Mouse (Mus musculus) ZHBTc4 (cell line): Measurements from ENCODE around the gene Nos3.

Experiments used
- DNase-seq: peaks from one replicate; pipeline ENCODE4 v3.0.0-alpha.2; 2011; ENCODE audit warnings: low read depth, low spot score

The Nos3 gene

DNA sequence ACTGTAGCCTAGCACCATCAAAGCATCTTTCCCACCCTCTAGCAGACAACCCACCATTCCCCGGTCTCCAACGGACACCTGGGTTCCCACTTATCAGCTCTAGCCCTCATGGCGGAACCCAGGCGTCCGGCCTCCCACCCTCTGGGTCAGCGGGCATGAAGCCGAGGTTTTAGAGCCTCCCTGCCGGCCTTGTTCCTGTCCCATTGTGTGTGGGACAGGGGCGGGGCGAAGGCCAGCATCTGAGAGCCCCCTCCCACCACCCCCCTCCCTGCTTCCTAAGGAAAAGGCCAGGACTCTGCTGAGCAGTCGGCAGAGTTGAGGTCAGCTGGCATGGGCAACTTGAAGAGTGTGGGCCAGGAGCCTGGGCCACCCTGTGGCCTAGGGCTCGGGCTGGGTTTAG lies at the start of gene Nos3:
Gene Nos3, plus strand, starts transcription at position 303 of the 400 bp plus-strand sequence.
- DNase-seq: peak; percentile 32

- peak; percentile 73 for DNase-seq
Measured at GRCm38 (mm10) chr5:24319776-24320466, 44.7 kb upstream of the Nos3 start.

DNA sequence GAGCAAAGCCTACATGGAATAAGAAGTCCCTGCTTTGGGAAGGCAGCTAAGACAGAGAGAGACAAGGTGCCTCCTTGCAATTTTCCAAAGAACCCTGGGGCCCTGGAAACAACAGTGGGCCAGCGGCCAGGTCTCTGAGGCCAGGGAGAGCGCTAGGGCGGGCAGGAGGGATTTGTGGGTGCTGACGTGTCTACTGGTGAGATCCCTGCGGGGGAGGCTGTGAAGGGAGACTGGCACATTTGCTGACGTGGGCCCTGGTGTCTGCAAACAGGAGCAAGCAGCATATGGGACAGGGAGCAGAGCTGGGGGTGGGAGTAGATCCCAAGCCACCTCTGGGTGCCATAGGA lies 44.2 kb upstream of the Nos3 start:
- no peak for DNase-seq

DNA sequence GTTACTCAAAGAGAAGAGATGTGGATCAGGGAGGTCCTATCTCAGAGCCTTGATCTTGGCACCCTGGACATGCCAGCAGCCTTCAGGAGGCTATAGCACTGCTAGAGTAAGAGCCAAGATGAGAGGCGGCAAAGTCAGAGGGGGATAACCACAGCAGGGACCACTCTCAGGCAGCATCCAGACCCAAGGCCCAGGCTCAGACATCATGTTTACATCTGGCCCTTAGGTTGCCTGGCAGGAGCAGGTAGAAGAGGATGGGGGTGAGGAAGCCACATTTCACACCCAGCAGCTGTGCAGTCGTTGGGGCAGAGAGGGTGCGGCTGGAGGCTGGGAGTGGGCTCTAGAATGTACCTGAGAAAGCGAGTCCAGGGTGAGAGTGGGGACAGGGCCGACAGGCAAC lies 43.7 kb upstream of the Nos3 start:
- DNase-seq: no peak

GRCm38 (mm10) chr5:24321711-24322682 lies 42.6 kb upstream of the Nos3 start:
- DNase-seq: peak; percentile 29

- DNase-seq: peak; percentile 89
Measured at GRCm38 (mm10) chr5:24325251-24325650, 39.4 kb upstream of the Nos3 start.

DNA sequence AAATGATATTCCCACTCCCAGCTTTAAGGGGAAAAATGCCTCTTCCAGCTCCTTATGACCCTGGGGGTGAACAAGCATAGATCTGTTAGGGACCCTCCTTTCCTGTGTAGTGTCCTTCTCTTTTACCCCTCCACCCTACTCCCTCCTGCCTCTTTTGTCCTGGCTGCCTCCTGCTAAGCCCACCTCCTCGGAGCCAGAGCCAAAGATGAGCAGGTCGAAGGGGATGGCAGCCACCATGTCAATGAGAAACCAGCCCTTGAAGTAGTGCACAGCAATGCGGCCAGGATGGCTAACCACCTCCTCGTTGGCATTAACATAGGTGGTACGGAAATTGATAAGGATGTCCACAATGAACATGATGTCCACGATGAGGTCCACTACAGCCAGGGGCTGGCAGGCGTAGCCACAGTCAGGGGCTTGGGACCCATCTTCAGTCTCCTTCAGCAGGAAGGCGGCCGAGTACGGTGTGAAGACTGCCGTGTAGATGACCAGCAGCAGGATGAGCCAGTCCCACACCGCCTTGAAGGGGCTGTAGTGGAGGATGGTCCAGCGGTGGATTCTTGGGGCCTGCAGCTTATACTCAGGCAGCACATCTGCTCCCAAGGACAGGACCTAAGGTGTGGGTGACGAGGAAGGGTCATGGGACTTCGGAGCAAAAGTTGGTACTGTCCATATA lies 38.3 kb upstream of the Nos3 start:
- no peak for DNase-seq

DNA sequence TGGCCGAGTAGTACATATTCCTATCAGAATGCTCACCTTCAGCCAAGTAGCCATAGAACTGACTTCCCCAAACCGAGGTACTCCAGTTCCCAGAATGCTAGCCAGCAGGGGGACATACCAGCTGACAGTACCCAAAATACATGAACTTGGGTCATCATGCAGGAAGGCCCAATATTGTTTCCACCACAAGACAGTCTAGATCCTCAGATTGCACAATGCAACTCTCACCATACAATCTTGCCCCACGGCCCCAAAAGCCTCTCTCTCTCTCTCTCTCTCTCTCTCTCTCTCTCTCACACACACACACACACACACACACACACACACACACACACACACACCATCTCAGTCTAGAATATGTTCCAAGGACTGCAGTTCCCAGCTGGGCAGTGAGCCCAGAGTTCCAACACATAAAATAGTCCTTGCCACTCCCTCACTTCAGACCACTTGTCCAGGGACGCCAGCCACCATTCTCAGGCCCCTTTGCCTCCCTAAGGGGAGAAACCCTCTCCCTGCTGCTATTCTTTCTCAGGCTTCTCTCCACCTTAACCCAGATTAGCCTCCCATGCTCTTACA lies 37.7 kb upstream of the Nos3 start:
- DNase-seq: no peak

- no peak for DNase-seq
Measured at GRCm38 (mm10) chr5:24328813-24329211, 35.8 kb upstream of the Nos3 start.

DNA sequence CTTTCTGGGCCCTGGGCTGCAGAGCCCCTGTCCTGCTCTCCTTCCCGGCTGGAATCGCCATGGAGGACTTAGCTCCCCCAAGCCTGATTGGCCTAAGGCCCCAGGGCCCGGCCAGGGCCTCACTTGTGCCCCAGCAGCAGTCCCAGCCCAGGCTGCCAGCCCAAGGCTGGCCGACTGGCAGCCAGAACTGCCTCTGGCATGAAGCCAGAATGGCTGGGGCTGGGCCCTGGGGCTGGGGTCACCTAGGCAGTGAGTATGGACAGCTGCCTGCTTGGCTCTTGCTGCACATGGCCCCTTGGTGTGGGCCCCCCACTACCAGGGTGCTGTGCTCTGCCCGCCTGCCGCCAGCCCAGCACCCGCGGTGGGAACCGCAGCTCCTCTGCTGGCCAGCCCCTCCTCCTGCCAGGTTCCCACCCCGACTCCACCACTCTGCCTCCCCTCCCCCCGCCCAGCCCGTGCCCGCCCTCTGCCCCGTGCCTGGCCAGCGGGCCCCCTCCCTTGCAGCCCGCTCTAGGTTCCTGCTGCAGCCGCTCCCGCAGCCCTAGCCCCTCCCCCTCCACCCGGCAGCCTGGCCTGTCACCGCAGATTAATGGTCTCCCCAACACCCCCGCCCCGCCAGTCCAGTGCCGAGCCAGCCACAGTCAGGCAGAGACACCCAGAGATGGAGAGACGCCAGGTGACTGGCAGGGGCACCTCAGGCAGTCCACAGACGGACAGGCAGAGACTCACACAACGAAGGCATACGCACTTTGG lies 35.2 kb upstream of the Nos3 start:
- peak; percentile 35 for DNase-seq

DNA sequence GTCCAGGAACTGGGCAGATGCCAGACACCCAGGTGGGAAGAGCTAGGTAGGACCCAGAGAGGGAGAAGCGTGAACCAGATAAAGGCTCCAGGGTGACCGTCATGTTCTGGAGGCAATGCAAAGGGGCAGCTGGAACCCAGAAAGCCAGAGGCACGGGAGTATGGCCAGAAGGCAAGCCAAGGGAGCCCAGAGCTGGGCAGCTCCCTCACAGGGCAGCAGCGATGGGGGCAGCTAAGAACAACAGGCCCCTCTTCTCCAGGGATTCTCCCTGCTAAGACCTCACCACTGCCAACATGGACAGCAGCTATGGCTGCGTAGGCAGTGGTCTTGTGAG lies 34.7 kb upstream of the Nos3 start:
- no peak for DNase-seq

DNA sequence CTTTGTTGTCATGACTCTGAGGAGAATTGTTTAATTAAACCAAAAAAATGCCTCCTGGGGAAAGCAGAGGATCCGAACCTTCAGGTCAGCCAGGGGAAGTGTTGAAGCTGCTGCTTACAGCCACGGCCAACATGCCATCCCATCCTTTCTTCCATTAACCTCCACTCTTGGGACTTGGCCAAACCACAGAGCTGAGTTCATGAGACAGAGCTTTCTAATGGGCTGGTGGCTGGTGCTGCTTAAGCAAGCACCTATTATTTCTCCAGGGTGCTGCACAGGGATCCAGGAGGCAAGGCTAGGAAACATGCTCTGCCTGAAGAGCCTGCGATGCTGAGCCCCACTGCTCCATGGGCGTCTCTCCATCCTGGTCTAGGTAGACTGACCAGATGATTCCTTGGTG lies 32.2 kb upstream of the Nos3 start:
- no peak for DNase-seq

GRCm38 (mm10) chr5:24334749-24335148 lies 29.9 kb upstream of the Nos3 start:
- DNase-seq: no peak

- DNase-seq: peak; percentile 80
Measured at GRCm38 (mm10) chr5:24335888-24336511, 28.6 kb upstream of the Nos3 start.

GRCm38 (mm10) chr5:24337366-24337765 lies 27.2 kb upstream of the Nos3 start:
- no peak for DNase-seq

DNA sequence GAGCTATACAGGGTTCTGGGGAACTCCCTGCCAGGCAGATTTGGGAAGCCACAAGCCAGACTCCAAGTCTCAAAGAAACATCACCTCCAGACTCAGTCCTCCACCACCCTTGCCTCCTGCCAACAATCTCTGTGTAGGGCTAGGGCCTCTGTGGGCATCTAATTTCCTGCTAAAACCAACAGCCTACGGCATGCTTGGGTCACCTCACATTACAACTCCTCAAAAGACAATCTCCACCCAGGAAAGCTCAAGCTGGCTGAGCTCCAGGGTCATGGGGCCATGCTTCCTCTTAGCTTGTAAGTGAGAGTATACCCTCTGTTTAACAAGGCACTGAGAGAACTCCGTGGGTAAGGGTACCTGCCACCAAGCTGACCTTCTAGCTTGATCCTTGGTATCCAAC lies 26.8 kb upstream of the Nos3 start:
- no peak for DNase-seq

GRCm38 (mm10) chr5:24342205-24342963 lies 22.2 kb upstream of the Nos3 start:
- no peak for DNase-seq

- DNase-seq: no peak
Measured at GRCm38 (mm10) chr5:24342966-24343365, 21.6 kb upstream of the Nos3 start.

GRCm38 (mm10) chr5:24343379-24343778 lies 21.2 kb upstream of the Nos3 start:
- DNase-seq: no peak

- DNase-seq: peak; percentile 35
Measured at GRCm38 (mm10) chr5:24343977-24344436, 20.6 kb upstream of the Nos3 start.
